Mouse (Mus musculus): ENCODE measurements around the gene Zfr2. TPM values are rescaled to one million over a fixed set of nuclear protein-coding genes. Genes with fewer than 3 reads are reported as not detected.
"Not testable (repeated sequence)": the region's sequence is repeated elsewhere in the genome, so short reads cannot be mapped to it uniquely, and the experiment has no call there.

Zfr2 gene
- polyA plus RNA-seq, 1 experiment from 2014 or later: 5.0 TPM

DNA sequence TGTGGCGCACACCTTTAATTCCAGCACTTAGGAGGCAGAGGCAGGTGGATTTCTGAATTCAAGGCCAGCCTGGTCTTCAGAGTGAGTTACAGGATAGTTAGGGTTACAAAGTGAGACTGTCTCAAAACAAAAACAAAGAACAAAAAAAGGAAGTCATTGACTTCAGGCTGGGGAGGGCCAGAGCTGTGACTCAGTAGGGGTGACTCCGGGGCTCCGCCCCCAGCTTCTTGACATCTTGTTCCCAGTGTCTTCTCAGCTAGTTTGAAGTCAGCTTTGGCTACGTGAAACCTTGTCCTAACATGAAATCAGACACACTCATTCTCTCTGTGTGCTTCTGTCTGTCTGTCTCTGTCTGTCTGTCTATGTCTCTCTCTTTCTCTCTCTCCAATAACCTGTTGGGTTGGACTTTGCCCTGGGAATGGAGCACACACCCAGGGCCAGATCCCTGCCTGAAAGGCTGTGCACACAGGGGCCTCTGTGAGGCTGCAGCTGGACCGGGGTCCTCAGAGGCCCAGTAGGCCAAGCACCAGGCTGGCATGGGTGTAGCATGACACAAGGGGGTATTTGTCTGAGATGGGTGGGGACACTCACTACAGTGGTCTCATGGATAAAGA lies 11.4 kb upstream of the Zfr2 start:
- Histone ChIP-seq H3K36me3 (ENCODE audit: control insufficient read depth, insufficient read depth, low read length) (no peaks in the 10 kb centered on the region), H3K9ac (ENCODE audit: low read length) (no peak overlapping the region), H3K9me3 (ENCODE audit: control insufficient read depth, low read length) (no peaks in the 10 kb centered on the region), H3K27me3 (ENCODE audit: control insufficient read depth, insufficient read depth, low read depth, low read length) (no peaks in the 10 kb centered on the region), H3K27ac (ENCODE audit: low read length) (no peak overlapping the region), H3K4me1 (replicated peaks; ENCODE audit: control insufficient read depth, insufficient read depth, low read length) (no peaks in the 10 kb centered on the region), H3K4me3 (ENCODE audit: low read length) (no peak overlapping the region), H3K4me2 (ENCODE audit: low read depth, low read length) (no peak overlapping the region)
- WGBS: 84% methylated on average over 5 of the region's 5 CpGs
- ATAC-seq (ENCODE audit: low read depth): no peak

DNA sequence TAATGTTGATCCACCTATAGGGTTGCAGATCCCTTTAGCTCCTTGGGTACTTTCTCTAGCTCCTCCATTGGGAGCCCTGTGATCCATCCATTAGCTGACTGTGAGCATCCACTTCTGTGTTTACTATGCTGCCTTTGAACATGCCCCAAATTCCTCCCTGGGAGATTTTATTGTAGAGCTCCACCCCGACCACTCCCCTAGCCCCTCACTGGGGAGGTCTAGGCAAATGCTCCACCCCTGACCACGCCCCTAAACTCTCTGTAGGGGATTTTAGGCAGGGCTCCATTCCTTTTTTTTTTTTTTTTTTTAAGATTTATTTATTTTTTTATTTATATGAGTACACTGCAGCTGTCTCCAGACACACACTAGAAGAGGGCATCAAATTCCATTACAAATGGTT lies 9.2 kb upstream of the Zfr2 start:
- not testable (repeated sequence) for H3K27me3 ChIP-seq (ENCODE audit: control insufficient read depth, insufficient read depth, low read depth, low read length); H3K27ac ChIP-seq (ENCODE audit: low read length); H3K4me1 ChIP-seq (replicated peaks; ENCODE audit: control insufficient read depth, insufficient read depth, low read length); ATAC-seq (ENCODE audit: low read depth); H3K36me3 ChIP-seq (ENCODE audit: control insufficient read depth, insufficient read depth, low read length); H3K4me3 ChIP-seq (ENCODE audit: low read length); H3K9ac ChIP-seq (ENCODE audit: low read length); H3K9me3 ChIP-seq (ENCODE audit: control insufficient read depth, low read length); H3K4me2 ChIP-seq (ENCODE audit: low read depth, low read length)
- WGBS: 58% methylated on average over 2 of the region's 2 CpGs

DNA sequence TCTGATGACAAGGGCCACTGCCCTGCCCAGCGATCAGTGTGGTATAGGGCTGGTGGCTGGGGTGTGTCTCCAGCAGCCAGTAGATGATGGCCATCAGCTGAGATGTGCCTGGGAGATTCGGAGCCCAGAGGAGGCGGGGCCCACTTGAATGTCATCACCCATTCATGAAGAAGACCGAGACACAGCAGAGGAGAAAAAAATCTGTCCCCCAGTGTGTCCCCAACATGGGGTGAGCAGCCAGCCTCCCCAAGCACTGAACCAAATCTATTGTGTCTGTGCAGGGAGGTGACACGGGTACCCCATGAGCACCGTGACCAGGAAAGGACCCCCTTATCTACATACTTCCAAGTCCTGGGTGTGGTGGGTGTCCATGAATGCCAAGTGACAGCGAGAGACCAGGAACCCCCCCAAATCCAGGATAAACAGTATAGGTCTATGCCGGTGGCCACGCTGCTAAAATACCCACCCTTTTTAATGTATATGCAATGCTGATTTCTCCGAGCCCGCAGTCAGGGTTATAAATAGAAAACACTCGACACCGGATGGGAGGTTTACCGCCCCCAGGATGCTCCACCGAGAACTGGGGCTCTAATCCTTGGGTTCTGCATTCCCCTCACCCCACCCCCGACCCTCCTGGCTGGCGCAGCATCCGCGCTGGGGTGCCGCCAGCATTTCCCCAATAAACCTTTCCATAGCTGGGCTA lies 3.1 kb upstream of the Zfr2 start:
- no peak overlapping the region for H3K4me3 ChIP-seq (ENCODE audit: low read length)
- ATAC-seq (ENCODE audit: low read depth): no peak
- 15% methylated on average over 20 of the region's 20 CpGs for WGBS
- H3K9ac ChIP-seq (ENCODE audit: low read length): no peak overlapping the region
- H3K4me1 ChIP-seq (replicated peaks; ENCODE audit: control insufficient read depth, insufficient read depth, low read length): peaks cover 6% of the 10 kb centered on the region
- H3K27me3 ChIP-seq (ENCODE audit: control insufficient read depth, insufficient read depth, low read depth, low read length): peaks cover 28% of the 10 kb centered on the region
- no peaks in the 10 kb centered on the region for H3K36me3 ChIP-seq (ENCODE audit: control insufficient read depth, insufficient read depth, low read length)
- no peak overlapping the region for H3K27ac ChIP-seq (ENCODE audit: low read length)
- H3K4me2 ChIP-seq (ENCODE audit: low read depth, low read length): no peak overlapping the region
- H3K9me3 ChIP-seq (ENCODE audit: control insufficient read depth, low read length): no peaks in the 10 kb centered on the region

DNA sequence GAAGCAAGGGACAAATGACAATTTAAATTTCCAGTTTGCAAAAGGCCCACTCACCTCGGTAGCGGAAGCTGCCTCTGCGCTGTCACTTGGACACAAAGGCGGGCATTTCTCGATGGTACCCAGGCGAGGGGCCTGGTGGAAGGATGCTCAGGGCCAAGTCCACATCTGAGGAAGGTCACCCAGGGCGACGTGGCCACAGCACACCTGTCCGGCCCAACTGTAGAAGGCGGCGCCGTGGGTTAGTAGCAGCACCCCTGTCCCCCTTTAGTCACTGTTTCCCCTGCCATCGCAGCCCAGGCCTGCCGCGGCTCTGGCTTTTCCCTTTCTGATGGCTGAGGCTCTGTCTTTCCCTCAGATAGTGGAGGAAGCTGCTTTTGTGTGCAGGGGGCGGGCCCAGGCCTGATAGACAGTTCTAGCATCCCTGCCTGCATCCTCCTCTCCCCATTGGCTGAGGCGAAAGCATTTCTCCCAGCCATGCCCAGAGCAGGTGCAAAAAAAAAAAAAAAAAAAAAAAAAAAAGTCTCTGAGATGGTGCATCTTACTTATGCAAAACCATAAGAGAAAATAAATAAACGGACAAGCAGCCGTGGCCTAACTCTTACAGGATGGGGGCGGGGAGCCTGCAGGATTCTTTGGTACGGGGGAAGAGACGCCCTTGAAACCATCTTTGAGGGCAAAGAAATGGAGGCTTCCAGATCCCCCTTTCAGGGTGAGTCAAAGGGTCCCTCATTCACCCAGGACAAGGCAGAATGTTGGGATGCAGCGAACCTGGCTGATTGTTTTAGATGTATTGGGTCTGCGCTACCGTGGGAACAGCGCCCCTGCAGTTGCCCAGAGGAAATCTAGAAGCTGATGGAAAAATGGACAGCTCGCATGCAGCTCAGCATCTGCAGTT lies 2.3 kb upstream of the Zfr2 start, which contains the start of gene Atcay:
Gene Atcay (minus strand): TSS at position 396 of the 895 bp plus-strand sequence.
- Histone ChIP-seq H3K4me3 (ENCODE audit: low read length) (no peak within 1 kb of the TSS), H3K4me2 (ENCODE audit: low read depth, low read length) (no peak within 1 kb of the TSS), H3K27me3 (ENCODE audit: control insufficient read depth, insufficient read depth, low read depth, low read length) (peaks cover 28% of the 10 kb centered on the region), H3K27ac (ENCODE audit: low read length) (no peak within 1 kb of the TSS), H3K9ac (ENCODE audit: low read length) (no peak within 1 kb of the TSS), H3K36me3 (ENCODE audit: control insufficient read depth, insufficient read depth, low read length) (no peaks in the 10 kb centered on the region), H3K9me3 (ENCODE audit: control insufficient read depth, low read length) (no peaks in the 10 kb centered on the region), H3K4me1 (replicated peaks; ENCODE audit: control insufficient read depth, insufficient read depth, low read length) (peaks cover 6% of the 10 kb centered on the region)
- no peak for ATAC-seq (ENCODE audit: low read depth)
- 11% methylated on average over 27 of the region's 27 CpGs for WGBS

DNA sequence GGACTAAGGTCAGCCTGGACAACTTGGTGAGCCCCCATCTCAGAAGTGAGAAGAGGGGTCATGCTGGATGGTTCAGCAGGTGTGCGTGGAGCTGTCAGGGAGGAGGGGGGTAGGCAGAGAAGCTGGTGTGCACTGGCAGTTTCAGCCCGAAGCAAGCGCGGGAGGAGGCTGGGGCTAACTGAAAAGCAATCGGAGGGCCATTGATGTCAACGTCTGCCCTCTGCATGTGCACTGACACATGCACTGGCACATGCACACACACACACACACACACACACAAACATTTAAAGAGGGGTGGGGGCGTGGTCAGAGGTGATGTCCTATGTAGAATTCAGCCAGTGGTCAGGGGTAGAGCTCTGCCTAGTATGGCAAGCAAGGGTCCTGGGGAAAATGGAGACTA lies 1.5 kb upstream of the Zfr2 start:
- no peak overlapping the region for H3K4me2 ChIP-seq (ENCODE audit: low read depth, low read length)
- H3K4me1 ChIP-seq (replicated peaks; ENCODE audit: control insufficient read depth, insufficient read depth, low read length): peaks cover 6% of the 10 kb centered on the region
- 46% methylated on average over 7 of the region's 7 CpGs for WGBS
- no peaks in the 10 kb centered on the region for H3K36me3 ChIP-seq (ENCODE audit: control insufficient read depth, insufficient read depth, low read length)
- H3K4me3 ChIP-seq (ENCODE audit: low read length): no peak overlapping the region
- H3K9me3 ChIP-seq (ENCODE audit: control insufficient read depth, low read length): no peaks in the 10 kb centered on the region
- H3K27ac ChIP-seq (ENCODE audit: low read length): no peak overlapping the region
- no peak overlapping the region for H3K9ac ChIP-seq (ENCODE audit: low read length)
- ATAC-seq (ENCODE audit: low read depth): no peak
- H3K27me3 ChIP-seq (ENCODE audit: control insufficient read depth, insufficient read depth, low read depth, low read length): peaks cover 28% of the 10 kb centered on the region

DNA sequence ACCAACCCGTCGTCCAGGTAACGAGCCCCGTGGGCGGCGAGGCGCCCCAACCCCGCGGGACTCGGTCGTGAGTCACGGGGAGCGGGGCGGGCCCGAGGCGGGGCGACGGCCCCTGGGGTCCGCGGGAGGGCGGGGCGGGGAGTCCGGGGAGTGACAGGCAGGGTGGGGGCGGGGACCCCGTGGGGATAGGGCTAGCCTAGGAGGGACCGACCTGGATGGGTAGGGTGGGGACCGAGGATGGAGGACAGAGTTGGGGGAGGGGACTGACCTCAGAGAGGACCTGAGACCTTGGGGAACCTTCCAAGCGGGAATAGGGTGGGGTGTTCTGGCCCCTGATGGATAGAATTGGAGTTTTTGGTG lies 251 bp downstream of the Zfr2 start:
- WGBS: 2% methylated on average over 25 of the region's 28 CpGs
- no peaks in the 10 kb centered on the region for H3K9me3 ChIP-seq (ENCODE audit: control insufficient read depth, low read length)
- no peak overlapping the region for H3K27ac ChIP-seq (ENCODE audit: low read length)
- no peaks in the 10 kb centered on the region for H3K36me3 ChIP-seq (ENCODE audit: control insufficient read depth, insufficient read depth, low read length)
- H3K9ac ChIP-seq (ENCODE audit: low read length): peak overlapping the region; percentile 82
- peak; percentile 75 for ATAC-seq (ENCODE audit: low read depth)
- peak overlapping the region; percentile 75 for H3K4me3 ChIP-seq (ENCODE audit: low read length)
- peaks cover 28% of the 10 kb centered on the region for H3K27me3 ChIP-seq (ENCODE audit: control insufficient read depth, insufficient read depth, low read depth, low read length)
- peaks cover 6% of the 10 kb centered on the region for H3K4me1 ChIP-seq (replicated peaks; ENCODE audit: control insufficient read depth, insufficient read depth, low read length)
- H3K4me2 ChIP-seq (ENCODE audit: low read depth, low read length): peak overlapping the region; percentile 76

DNA sequence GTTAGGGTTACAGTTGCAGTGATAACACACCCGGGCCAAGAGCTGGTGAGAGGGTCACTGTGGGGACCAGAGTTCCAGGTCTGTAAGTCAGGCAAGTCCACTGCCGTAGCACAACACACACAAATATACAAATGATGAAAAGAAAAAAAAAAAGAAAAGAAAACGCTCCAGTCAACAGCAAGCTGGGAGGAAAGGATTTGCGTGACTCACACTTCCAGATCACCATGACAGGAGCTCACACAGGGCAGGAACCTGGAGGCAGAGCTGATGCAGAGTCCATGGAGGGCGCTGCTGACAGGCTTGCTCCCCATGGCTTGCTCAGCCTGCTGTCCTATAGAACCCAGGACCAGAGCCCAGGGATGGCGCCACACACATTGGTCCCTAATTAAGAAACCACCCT lies 1.3 kb downstream of the Zfr2 start:
- Histone ChIP-seq H3K27ac (ENCODE audit: low read length) (no peak overlapping the region), H3K4me3 (ENCODE audit: low read length) (no peak overlapping the region), H3K9ac (ENCODE audit: low read length) (no peak overlapping the region), H3K27me3 (ENCODE audit: control insufficient read depth, insufficient read depth, low read depth, low read length) (peaks cover 25% of the 10 kb centered on the region), H3K9me3 (ENCODE audit: control insufficient read depth, low read length) (no peaks in the 10 kb centered on the region), H3K4me2 (ENCODE audit: low read depth, low read length) (no peak overlapping the region), H3K36me3 (ENCODE audit: control insufficient read depth, insufficient read depth, low read length) (no peaks in the 10 kb centered on the region), H3K4me1 (replicated peaks; ENCODE audit: control insufficient read depth, insufficient read depth, low read length) (peaks cover 6% of the 10 kb centered on the region)
- ATAC-seq (ENCODE audit: low read depth): no peak
- 63% methylated on average over 6 of the region's 6 CpGs for WGBS

DNA sequence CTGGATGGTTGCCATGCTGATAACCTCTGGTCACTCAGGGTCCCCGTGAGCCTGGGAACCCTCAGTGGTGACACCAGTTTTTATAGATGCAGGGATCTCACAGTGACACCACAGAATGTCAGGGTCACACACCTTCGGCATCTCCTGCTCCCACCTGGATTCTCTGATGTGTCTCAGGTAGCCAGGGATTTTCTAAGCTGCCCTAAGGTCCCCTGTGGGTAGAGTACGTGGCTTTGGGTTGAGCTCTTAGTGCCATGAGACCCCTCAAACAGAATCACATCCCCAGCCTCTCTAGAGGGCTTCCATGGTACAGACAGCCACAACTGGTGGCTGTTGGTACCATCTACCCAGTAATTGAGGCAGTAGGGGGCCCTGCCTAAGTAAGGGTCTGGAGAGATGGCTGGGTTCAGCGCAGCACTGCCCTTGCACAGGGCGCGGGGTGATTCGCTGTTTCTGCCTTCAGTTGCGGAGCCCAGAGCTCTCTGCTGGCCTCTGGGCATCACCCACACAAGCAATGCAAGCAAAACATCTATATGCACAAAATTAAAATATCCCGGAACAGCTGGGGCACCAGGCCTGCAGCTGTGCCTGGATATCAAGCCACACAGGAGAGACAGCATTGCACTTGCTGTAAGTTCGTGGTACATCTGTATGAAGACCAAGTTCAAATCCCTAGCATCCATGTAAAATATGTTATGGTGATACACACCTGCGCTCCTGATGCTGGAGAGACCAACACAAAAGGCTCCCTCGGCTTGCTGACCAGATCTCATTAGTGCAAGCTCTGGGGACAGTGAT lies 3.7 kb downstream of the Zfr2 start:
- Histone ChIP-seq H3K27me3 (ENCODE audit: control insufficient read depth, insufficient read depth, low read depth, low read length) (peaks cover 20% of the 10 kb centered on the region), H3K9ac (ENCODE audit: low read length) (no peak overlapping the region), H3K4me3 (ENCODE audit: low read length) (no peak overlapping the region), H3K4me2 (ENCODE audit: low read depth, low read length) (no peak overlapping the region), H3K27ac (ENCODE audit: low read length) (no peak overlapping the region), H3K36me3 (ENCODE audit: control insufficient read depth, insufficient read depth, low read length) (no peaks in the 10 kb centered on the region), H3K9me3 (ENCODE audit: control insufficient read depth, low read length) (no peaks in the 10 kb centered on the region), H3K4me1 (replicated peaks; ENCODE audit: control insufficient read depth, insufficient read depth, low read length) (peaks cover 6% of the 10 kb centered on the region)
- no peak for ATAC-seq (ENCODE audit: low read depth)
- 80% methylated on average over 12 of the region's 12 CpGs for WGBS

All from lung, embryonic 16.5 days (tissue).